Mouse (Mus musculus) gonadal fat pad, adult 2 months (tissue): Measurements from ENCODE around the gene Olfr893. TPM values are rescaled to one million over a fixed set of nuclear protein-coding genes. Genes with fewer than 3 reads are reported as not detected.
"Not testable (repeated sequence)": the region's sequence is repeated elsewhere in the genome, so short reads cannot be mapped to it uniquely, and the experiment has no call there.

Experiments
- DNase-seq: peaks from one replicate; pipeline ENCODE4 v3.0.0-alpha.2; 2012; ENCODE audit warnings: low read depth
- polyA plus RNA-seq: library from polyadenylated mRNA; depleted of rRNA; stranded (reverse); fragments of >200 nt; gene quantifications from 2 replicates; pipeline ENCODE4 v1.2.3, GENCODE M21; 2012; rRNA removed

The Olfr893 gene
- not detected in 2 replicates for polyA plus RNA-seq

- no peak for DNase-seq
These were observed at the start of gene Olfr893 for GRCm38 (mm10) chr9:38208065-38208464. TSS of gene Olfr893 (plus strand) at chr9:38208365.

GRCm38 (mm10) chr9:38168341-38168740 lies 39.8 kb upstream of the Olfr893 start:
- DNase-seq, result not testable (repeated sequence)

DNA sequence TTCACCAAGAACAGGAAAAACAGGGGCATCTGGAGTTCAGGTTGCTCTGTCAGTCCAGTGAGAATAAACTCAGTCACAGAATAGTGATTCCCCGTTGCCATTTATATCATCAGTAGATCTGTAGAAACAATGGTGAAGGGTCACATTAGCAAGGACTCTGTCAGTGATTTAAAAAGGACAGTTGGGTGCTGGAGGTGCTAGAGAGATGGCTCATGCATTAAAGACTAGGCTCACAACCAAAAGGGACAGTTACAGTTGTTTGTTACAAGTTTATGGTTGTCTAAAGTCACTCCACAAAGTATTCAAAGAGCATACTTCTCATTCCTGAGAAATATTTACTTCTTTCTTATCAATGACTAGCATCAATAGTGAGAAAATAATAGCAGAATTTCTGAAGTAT lies 27.4 kb upstream of the Olfr893 start, which contains the start of gene Olfr891:
Olfr891 (minus strand) TSS at position 101 of the 400 bp plus-strand sequence.
- DNase-seq, result no peak

DNA sequence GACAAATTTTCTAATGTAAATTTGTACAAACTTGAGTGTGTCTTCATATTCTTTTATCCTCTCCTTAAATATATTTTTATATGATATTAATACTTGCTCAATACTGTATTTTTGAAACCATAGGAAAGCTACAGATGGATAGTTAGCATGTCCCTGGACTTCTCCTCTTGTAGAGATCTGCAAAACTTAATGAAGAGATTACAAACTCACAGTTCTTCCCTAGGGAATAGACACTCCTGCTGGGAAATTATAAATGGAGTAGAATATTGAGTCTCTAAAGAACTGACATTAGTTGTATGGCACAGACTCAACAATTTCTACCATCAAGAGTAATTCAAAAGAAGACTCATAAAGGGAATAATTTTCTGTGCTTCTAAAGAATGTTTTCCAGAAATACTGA lies 9.6 kb downstream of the Olfr893 start, which contains the start of gene Olfr894:
Olfr894 (plus strand) TSS at position 301 of the 400 bp plus-strand sequence.
- no peak for DNase-seq

- DNase-seq, result no peak
These were observed 44.3 kb downstream of the Olfr893 start, which contains the start of gene Olfr143 for GRCm38 (mm10) chr9:38252474-38252873. TSS of gene Olfr143 (plus strand) at chr9:38252774.

Other genes starting within 250 kb of the Olfr893 start
- gene Olfr881, start 216.5 kb upstream of the Olfr893 start, polyA plus RNA-seq, result not detected in 2 replicates
- gene Olfr883, start 182.6 kb upstream of the Olfr893 start, polyA plus RNA-seq, result not detected in 2 replicates
- gene Olfr884, start 161.8 kb upstream of the Olfr893 start, polyA plus RNA-seq, result not detected in 2 replicates
- gene Olfr885, start 147.0 kb upstream of the Olfr893 start, polyA plus RNA-seq, result not detected in 2 replicates
- gene Olfr887, start 124.3 kb upstream of the Olfr893 start, polyA plus RNA-seq, result not detected in 2 replicates
- gene Olfr888, start 100.2 kb upstream of the Olfr893 start, polyA plus RNA-seq, result not detected in 2 replicates
- gene Olfr889, start 93.2 kb upstream of the Olfr893 start, polyA plus RNA-seq, result not detected in 2 replicates
- not detected in 2 replicates for gene Olfr890, start 65.8 kb upstream of the Olfr893 start, polyA plus RNA-seq
- gene Olfr891, start 27.5 kb upstream of the Olfr893 start, polyA plus RNA-seq, result not detected in 2 replicates
- gene Olfr894, start 9.7 kb downstream of the Olfr893 start, polyA plus RNA-seq, result not detected in 2 replicates
- not detected in 2 replicates for gene Olfr143, start 44.4 kb downstream of the Olfr893 start, polyA plus RNA-seq
- not detected in 2 replicates for gene Olfr895, start 59.5 kb downstream of the Olfr893 start, polyA plus RNA-seq
- not detected in 2 replicates for gene Olfr896-ps1, start 82.7 kb downstream of the Olfr893 start, polyA plus RNA-seq
- not detected in 2 replicates for gene Olfr25, start 120.7 kb downstream of the Olfr893 start, polyA plus RNA-seq
- not detected in 2 replicates for gene Olfr898, start 140.0 kb downstream of the Olfr893 start, polyA plus RNA-seq
- not detected in 2 replicates for gene Olfr250, start 158.5 kb downstream of the Olfr893 start, polyA plus RNA-seq
- not detected in 2 replicates for gene Olfr251, start 168.7 kb downstream of the Olfr893 start, polyA plus RNA-seq
- gene Olfr147, start 193.3 kb downstream of the Olfr893 start, polyA plus RNA-seq, result not detected in 2 replicates
- not detected in 2 replicates for gene Olfr901, start 221.1 kb downstream of the Olfr893 start, polyA plus RNA-seq
- gene Olfr902, start 239.3 kb downstream of the Olfr893 start, polyA plus RNA-seq, result not detected in 2 replicates